Mouse (Mus musculus) embryonic facial prominence, embryonic 15.5 days (tissue): ENCODE results near the gene Bcas3. TPM values are rescaled to one million over a fixed set of nuclear protein-coding genes. Genes with fewer than 3 reads are reported as not detected.
A peak's percentile ranks its signal among the peaks of the same experiment; 100 is the strongest.

Source experiments
- ATAC-seq: fragments of 200-750 bp; cut with Nextera tagmentation; 2 replicates; pipeline ENCODE4 v1.8.0; 2017; ENCODE audit warnings: low read depth, moderate TSS enrichment; ENCODE audit not compliant: insufficient number of reproducible peaks, low FRiP score, low TSS enrichment
- H3K27ac ChIP-seq: fragments of 300-500 bp; sonication (generic); replicated peaks from 2 replicates; pipeline ENCODE4 v1.5.1; 2015; ENCODE audit warnings: mild to moderate bottlenecking, inconsistent platforms
- H3K27me3 ChIP-seq: fragments of 300-500 bp; sonication (generic); 2 replicates; pipeline ENCODE4 v1.6.1; 2015; ENCODE audit warnings: inconsistent platforms
- H3K36me3 ChIP-seq: fragments of 300-500 bp; sonication (generic); 2 replicates; pipeline ENCODE4 v1.6.1; 2015; ENCODE audit warnings: mild to moderate bottlenecking, inconsistent platforms
- H3K4me1 ChIP-seq: fragments of 300-500 bp; sonication (generic); 2 replicates; pipeline ENCODE4 v1.6.1; 2015; ENCODE audit warnings: inconsistent platforms
- H3K4me2 ChIP-seq: fragments of 300-500 bp; sonication (generic); replicated peaks from 2 replicates; pipeline ENCODE4 v1.6.1; 2015; ENCODE audit warnings: mild to moderate bottlenecking, inconsistent platforms
- H3K4me3 ChIP-seq: fragments of 300-500 bp; sonication (generic); replicated peaks from 2 replicates; pipeline ENCODE4 v1.5.1; 2015; ENCODE audit warnings: mild to moderate bottlenecking, inconsistent platforms
- H3K9ac ChIP-seq: fragments of 300-500 bp; sonication (generic); 2 replicates; pipeline ENCODE4 v1.6.1; 2015; ENCODE audit warnings: inconsistent platforms
- H3K9me3 ChIP-seq: fragments of 300-500 bp; sonication (generic); replicated peaks from 2 replicates; pipeline ENCODE4 v1.6.1; 2016; ENCODE audit warnings: inconsistent platforms
- WGBS: fragments of 180-500 bp; shearing (Covaris S2); methylation state at CpG from one replicate; pipeline ENCODE4 v1.1.7; 2015; 5-methylcytosine and 5-hydroxymethylcytosine counted together
- polyA plus RNA-seq: library from polyadenylated mRNA; unstranded; fragments of >200 nt; fragmentation: Nextera tagmentation; extraction: Ambion mirVana; gene quantifications from 2 replicates; pipeline ENCODE4 v1.2.1, GENCODE M21; 2015

Gene Bcas3
- polyA plus RNA-seq, 1 experiment from 2014 or later, result 32.7 TPM

- peaks cover 28% of the 10 kb centered on the region; the same call in 1 of the 2 replicates for H3K4me1 ChIP-seq
- no peak overlapping the region for H3K4me3 ChIP-seq
- H3K27ac ChIP-seq, result peak overlapping the region; percentile 63
- peak overlapping the region; percentile 21; the same call in 1 of the 2 replicates for H3K4me2 ChIP-seq
- no peaks in the 10 kb centered on the region for H3K36me3 ChIP-seq
- H3K9me3 ChIP-seq, result no peaks in the 10 kb centered on the region
- WGBS, result 46% methylated on average over 10 of the region's 10 CpGs
- ATAC-seq, result no peak
- no peak overlapping the region for H3K9ac ChIP-seq
- H3K27me3 ChIP-seq, result no peaks in the 10 kb centered on the region
Observed at GRCm38 (mm10) chr11:85643479-85644000, 290.6 kb downstream of the Bcas3 start.

- Histone ChIP-seq H3K4me1 (peaks cover 21% of the 10 kb centered on the region; the same call in 1 of the 2 replicates), H3K9ac (no peak overlapping the region), H3K9me3 (no peaks in the 10 kb centered on the region), H3K36me3 (no peaks in the 10 kb centered on the region), H3K4me3 (no peak overlapping the region), H3K4me2 (peak overlapping the region; percentile 21; the same call in 1 of the 2 replicates), H3K27ac (peak overlapping the region; percentile 63), H3K27me3 (no peaks in the 10 kb centered on the region)
- ATAC-seq, result no peak
- 40% methylated on average over 12 of the region's 12 CpGs for WGBS
Observed at GRCm38 (mm10) chr11:85644027-85644747, 291.2 kb downstream of the Bcas3 start.

- no peak overlapping the region for H3K9ac ChIP-seq
- H3K27ac ChIP-seq, result peak overlapping the region; percentile 63; the same call in 1 of the 2 replicates
- no peaks in the 10 kb centered on the region for H3K9me3 ChIP-seq
- peaks cover 21% of the 10 kb centered on the region; the same call in 1 of the 2 replicates for H3K4me1 ChIP-seq
- no peak overlapping the region for H3K4me3 ChIP-seq
- H3K4me2 ChIP-seq, result peak overlapping the region; percentile 21; the same call in 1 of the 2 replicates
- H3K27me3 ChIP-seq, result no peaks in the 10 kb centered on the region
- no peak for ATAC-seq
- H3K36me3 ChIP-seq, result no peaks in the 10 kb centered on the region
- 65% methylated on average over 6 of the region's 6 CpGs for WGBS
Observed at GRCm38 (mm10) chr11:85644748-85645060, 291.7 kb downstream of the Bcas3 start.

DNA sequence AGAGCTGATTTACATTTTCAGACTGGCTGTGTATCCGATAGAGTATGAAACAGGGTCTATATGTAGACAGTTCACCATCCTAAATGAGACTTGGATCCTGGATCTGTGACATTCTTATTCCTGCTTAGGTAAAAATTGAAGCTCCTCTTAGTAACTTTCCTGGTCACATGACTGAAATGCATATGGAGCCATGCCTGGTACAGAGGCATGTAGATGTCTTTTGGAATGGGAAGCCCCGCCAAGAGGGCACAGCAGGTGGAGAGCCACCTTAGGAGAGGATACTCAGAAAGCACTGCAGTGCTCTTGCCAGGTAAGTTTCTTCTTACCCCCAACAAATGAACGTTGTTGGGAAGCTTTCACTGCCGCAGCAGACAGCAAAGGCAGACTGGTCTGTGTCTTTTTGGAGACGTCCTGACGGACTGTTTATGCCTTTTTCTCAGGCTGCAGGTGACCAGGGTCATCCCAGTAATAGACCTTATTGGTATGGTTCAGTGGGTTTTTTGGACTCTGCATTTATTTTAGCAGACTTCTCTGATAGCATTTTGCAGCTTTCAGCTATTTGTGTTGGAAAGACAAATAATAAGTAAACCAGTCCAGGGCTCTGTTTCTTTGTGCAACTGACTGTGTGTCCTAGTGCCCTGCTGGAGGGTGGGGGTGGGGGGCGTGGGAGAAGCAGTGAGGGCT lies 292.3 kb downstream of the Bcas3 start:
- Histone ChIP-seq H3K4me3 (no peak overlapping the region), H3K36me3 (no peaks in the 10 kb centered on the region), H3K27me3 (no peaks in the 10 kb centered on the region), H3K4me2 (no peak overlapping the region), H3K4me1 (peaks cover 17% of the 10 kb centered on the region; the same call in 1 of the 2 replicates), H3K9ac (no peak overlapping the region), H3K27ac (no peak overlapping the region), H3K9me3 (no peaks in the 10 kb centered on the region)
- WGBS, result 72% methylated on average over 7 of the region's 7 CpGs
- no peak for ATAC-seq

DNA sequence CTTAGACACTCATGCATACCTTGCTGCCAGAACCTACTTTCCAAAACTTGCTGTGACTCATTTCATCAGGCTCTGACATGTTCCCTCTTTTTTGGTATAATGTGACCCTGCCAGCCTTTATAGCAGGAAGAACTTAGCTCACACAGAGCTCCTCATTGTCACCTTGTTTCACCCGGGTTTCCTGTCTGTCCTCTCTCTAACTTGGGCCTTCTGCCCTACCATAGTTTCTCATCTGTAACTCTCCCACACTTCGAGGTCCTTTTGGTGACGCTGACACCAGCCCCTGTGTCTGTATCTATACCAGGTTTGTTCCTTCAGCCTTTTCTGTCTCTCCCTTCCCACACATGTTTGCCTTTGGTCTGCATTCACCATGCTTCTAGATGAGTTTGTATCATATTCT lies 295.9 kb downstream of the Bcas3 start:
- Histone ChIP-seq H3K27ac (no peak overlapping the region), H3K27me3 (no peaks in the 10 kb centered on the region), H3K36me3 (no peaks in the 10 kb centered on the region), H3K9ac (no peak overlapping the region), H3K4me2 (no peak overlapping the region), H3K4me1 (peaks cover 11% of the 10 kb centered on the region; the same call in 1 of the 2 replicates), H3K4me3 (no peak overlapping the region), H3K9me3 (no peaks in the 10 kb centered on the region)
- ATAC-seq, result no peak
- WGBS, result 58% methylated on average over 3 of the region's 3 CpGs

GRCm38 (mm10) chr11:85649373-85649772 lies 296.4 kb downstream of the Bcas3 start:
- no peak for ATAC-seq
- WGBS, result 67% methylated on average over 9 of the region's 9 CpGs
- Histone ChIP-seq H3K36me3 (no peaks in the 10 kb centered on the region), H3K9ac (no peak overlapping the region), H3K27ac (no peak overlapping the region), H3K4me3 (no peak overlapping the region), H3K4me1 (0 out of 2 replicates have a peak, but pooled peaks cover 6% of the 10 kb centered on the region), H3K9me3 (no peaks in the 10 kb centered on the region), H3K27me3 (no peaks in the 10 kb centered on the region), H3K4me2 (no peak overlapping the region)

DNA sequence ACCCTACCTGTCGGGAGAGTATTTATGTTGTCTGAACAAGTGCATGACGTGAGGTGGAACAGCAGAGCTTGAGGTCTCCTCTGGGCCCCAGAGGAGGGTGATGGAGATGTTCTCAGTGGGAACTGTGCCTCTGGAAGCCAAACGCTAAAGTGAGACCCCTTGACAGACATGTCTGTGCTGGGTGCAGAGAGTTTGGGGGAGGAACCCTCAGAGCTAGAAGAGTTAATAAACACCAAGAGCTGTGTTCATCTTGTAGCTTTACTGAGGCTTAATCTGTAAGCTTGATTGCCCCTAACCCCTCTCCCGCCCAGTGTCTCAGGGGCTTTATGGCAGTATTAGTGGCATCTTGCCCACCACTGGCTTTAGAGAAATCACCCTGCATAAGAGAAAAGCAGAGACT lies 304.5 kb downstream of the Bcas3 start:
- no peaks in the 10 kb centered on the region for H3K27me3 ChIP-seq
- no peak overlapping the region for H3K4me2 ChIP-seq
- H3K9ac ChIP-seq, result no peak overlapping the region
- 68% methylated on average over 4 of the region's 4 CpGs for WGBS
- H3K36me3 ChIP-seq, result no peaks in the 10 kb centered on the region
- ATAC-seq, result no peak
- no peak overlapping the region for H3K27ac ChIP-seq
- H3K4me1 ChIP-seq, result no peaks in the 10 kb centered on the region
- no peak overlapping the region for H3K4me3 ChIP-seq
- H3K9me3 ChIP-seq, result no peaks in the 10 kb centered on the region

DNA sequence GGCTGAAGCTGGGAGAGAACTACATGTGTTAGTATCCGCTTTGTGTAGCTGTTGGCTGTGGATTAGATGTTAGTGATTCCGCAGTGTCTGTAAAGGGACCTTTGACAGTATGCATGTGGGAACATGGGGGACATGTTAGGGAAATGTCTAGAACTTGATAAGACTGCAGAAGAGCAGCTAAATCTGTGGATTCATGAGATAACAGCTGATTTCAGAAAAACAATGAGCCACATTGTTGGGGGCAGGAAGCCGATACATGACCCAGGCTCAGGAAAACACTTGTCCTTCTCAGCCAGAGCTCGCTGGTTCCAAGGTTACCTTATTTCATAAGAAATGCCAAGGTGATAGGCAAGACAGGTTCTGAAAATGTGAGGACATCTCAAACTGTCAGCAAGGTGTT lies 307.3 kb downstream of the Bcas3 start:
- Histone ChIP-seq H3K27ac (no peak overlapping the region), H3K9ac (no peak overlapping the region), H3K4me3 (no peak overlapping the region), H3K27me3 (no peaks in the 10 kb centered on the region), H3K4me1 (no peaks in the 10 kb centered on the region), H3K36me3 (no peaks in the 10 kb centered on the region), H3K9me3 (no peaks in the 10 kb centered on the region), H3K4me2 (no peak overlapping the region)
- no peak for ATAC-seq
- WGBS, result 81% methylated on average over 4 of the region's 4 CpGs

GRCm38 (mm10) chr11:85667176-85667575 lies 314.2 kb downstream of the Bcas3 start:
- Histone ChIP-seq H3K9me3 (no peaks in the 10 kb centered on the region), H3K27me3 (peaks cover 3% of the 10 kb centered on the region; the same call in 1 of the 2 replicates), H3K4me2 (peak overlapping the region; percentile 40; the same call in 1 of the 2 replicates), H3K9ac (no peak overlapping the region), H3K4me1 (peaks cover 15% of the 10 kb centered on the region), H3K4me3 (0 out of 2 replicates have a peak overlapping the region, but pooled peaks have one; percentile 16), H3K36me3 (no peaks in the 10 kb centered on the region), H3K27ac (0 out of 2 replicates have a peak overlapping the region, but pooled peaks have one; percentile 17)
- WGBS, result 25% methylated on average over 7 of the region's 7 CpGs
- no peak for ATAC-seq

- Histone ChIP-seq H3K4me2 (peak overlapping the region; percentile 40), H3K4me3 (peak overlapping the region; percentile 16; the same call in 1 of the 2 replicates), H3K36me3 (no peaks in the 10 kb centered on the region), H3K4me1 (peaks cover 15% of the 10 kb centered on the region), H3K27me3 (peaks cover 3% of the 10 kb centered on the region; the same call in 1 of the 2 replicates), H3K9me3 (no peaks in the 10 kb centered on the region), H3K27ac (0 out of 2 replicates have a peak overlapping the region, but pooled peaks have one; percentile 17), H3K9ac (no peak overlapping the region)
- 18% methylated on average over 9 of the region's 9 CpGs for WGBS
- ATAC-seq, result peak; percentile 63; the same call in 1 of the 2 replicates
Observed at GRCm38 (mm10) chr11:85667741-85668140, 314.8 kb downstream of the Bcas3 start.

DNA sequence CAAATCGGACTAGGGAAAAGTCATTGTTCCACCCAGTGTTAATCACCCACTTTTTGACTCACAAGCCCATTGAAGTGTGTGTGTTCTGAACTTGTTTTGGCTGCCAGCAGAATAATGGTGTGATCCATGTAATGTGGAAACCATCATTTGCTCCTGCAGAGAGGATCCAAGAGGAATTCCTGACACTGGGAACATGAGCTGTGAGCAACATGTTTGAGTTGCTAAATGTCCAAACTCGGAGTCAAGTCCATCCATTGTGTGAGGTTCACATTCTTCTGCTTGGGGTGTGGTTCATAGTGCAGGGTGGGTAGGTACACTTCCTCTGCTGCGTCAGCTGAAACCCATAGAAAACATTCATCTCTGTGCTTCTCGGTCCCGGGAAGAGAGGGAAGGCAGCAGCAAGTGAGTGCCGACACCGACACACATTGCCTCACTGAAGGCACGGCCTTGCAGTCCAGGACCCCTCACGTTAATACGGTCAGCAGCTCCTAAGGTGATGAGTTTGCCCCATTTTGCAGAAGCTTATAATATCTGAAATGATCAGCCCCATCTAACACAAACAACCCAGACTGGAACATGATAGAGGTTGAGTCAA lies 320.0 kb downstream of the Bcas3 start:
- H3K9me3 ChIP-seq, result no peaks in the 10 kb centered on the region
- H3K4me2 ChIP-seq, result no peak overlapping the region
- no peak overlapping the region for H3K9ac ChIP-seq
- no peak for ATAC-seq
- 76% methylated on average over 10 of the region's 10 CpGs for WGBS
- H3K36me3 ChIP-seq, result no peaks in the 10 kb centered on the region
- peaks cover 15% of the 10 kb centered on the region for H3K4me1 ChIP-seq
- no peak overlapping the region for H3K4me3 ChIP-seq
- H3K27ac ChIP-seq, result no peak overlapping the region
- peaks cover 3% of the 10 kb centered on the region; the same call in 1 of the 2 replicates for H3K27me3 ChIP-seq
